Mouse (Mus musculus) layer of hippocampus, postnatal 25 days (tissue): ENCODE measurements at regions not wholly inside any gene's neighbourhood (a gene's known extent, or its start where the extent isn't known, plus 50 kb on each side); places are given as distances from the start of the nearest gene placed in this dataset.

Experiments
- DNase-seq, 2 experiments: peaks; one replicate each; pipeline ENCODE4 v3.0.0; 2022; ENCODE audit warnings: mixed read lengths in 2 of 2, low spot score in 1 of 2; ENCODE audit errors: extremely low spot score in 1 of 2

DNA sequence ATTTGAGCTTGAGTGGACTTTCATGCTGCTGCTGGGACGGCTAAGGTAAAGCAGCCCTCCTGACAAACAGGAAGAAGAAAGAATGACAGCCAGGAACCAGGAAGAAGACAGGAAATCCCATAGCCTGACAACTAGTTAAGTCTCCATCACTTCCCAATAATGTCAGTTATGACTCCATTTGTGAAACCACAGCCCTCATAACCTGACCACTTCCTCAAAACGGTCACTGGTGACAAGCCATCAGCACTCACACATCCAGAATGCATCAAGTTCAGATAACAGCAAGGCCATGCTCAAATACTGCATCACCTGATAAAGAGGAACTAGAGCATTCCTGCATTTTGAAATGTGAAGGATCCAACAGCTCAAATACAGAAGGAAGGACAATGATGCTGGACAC, 288.3 kb downstream of the Zfp706 start:
- no peak for DNase-seq

- DNase-seq, result no peak
Observed at GRCm38 (mm10) chr15:36717835-36718234, 289.7 kb downstream of the Zfp706 start.

DNA sequence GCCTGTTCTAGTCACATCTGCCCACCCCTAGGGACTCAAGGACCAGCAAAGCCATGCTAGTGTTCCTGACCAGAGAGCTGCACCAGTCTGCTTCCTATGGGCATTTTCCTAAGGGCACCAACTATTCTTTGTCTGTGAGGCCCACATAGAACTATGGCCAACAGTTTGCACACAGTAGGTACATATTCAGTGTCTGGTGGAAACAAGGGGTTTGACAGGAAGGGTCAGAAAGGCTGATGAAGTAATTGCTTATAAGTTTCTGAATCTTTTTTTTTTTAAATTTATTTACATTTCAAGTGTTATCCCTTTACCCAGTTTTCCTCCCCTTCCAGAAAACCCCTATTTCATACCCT, 290.9 kb downstream of the Zfp706 start:
- DNase-seq, result no peak

- peak; percentile 69 to 73 for DNase-seq
Observed at GRCm38 (mm10) chr15:36715745-36716685, 291.6 kb downstream of the Zfp706 start.

- DNase-seq, result no peak
Observed at GRCm38 (mm10) chr15:36715159-36715558, 292.4 kb downstream of the Zfp706 start.

GRCm38 (mm10) chr15:36709788-36710187, 297.8 kb downstream of the Zfp706 start:
- no peak for DNase-seq

- DNase-seq, result peak; percentile 64 to 90
Observed at GRCm38 (mm10) chr15:36708471-36708870, 299.1 kb downstream of the Zfp706 start.

DNA sequence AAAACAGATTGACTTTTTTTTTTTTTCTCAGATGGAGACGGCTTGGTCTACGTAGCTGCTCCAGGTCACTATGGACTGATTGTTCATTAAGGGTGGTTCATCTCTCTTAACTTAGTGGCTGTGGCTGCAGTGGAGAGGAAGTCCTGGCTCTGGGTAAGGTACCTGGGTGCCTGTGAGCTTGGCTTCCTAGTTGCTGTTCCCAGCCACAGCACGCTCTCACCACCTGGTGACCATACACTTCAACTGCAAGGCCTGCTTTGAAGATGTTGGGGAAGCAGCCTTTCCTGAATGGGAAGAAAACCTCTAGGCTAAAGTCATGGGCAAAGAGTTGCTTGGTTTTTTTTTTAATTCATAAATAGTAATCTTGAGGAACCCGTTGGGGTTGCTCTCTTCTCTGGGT, 301.6 kb downstream of the Zfp706 start:
- DNase-seq, result peak in 1 of 2 experiments; percentile 48

- no peak for DNase-seq
Observed at GRCm38 (mm10) chr15:36705391-36705790, 302.2 kb downstream of the Zfp706 start.

GRCm38 (mm10) chr15:36701846-36702245, 305.7 kb downstream of the Zfp706 start:
- DNase-seq, result no peak

- DNase-seq, result no peak
Observed at GRCm38 (mm10) chr15:36700196-36700595, 307.4 kb downstream of the Zfp706 start.

DNA sequence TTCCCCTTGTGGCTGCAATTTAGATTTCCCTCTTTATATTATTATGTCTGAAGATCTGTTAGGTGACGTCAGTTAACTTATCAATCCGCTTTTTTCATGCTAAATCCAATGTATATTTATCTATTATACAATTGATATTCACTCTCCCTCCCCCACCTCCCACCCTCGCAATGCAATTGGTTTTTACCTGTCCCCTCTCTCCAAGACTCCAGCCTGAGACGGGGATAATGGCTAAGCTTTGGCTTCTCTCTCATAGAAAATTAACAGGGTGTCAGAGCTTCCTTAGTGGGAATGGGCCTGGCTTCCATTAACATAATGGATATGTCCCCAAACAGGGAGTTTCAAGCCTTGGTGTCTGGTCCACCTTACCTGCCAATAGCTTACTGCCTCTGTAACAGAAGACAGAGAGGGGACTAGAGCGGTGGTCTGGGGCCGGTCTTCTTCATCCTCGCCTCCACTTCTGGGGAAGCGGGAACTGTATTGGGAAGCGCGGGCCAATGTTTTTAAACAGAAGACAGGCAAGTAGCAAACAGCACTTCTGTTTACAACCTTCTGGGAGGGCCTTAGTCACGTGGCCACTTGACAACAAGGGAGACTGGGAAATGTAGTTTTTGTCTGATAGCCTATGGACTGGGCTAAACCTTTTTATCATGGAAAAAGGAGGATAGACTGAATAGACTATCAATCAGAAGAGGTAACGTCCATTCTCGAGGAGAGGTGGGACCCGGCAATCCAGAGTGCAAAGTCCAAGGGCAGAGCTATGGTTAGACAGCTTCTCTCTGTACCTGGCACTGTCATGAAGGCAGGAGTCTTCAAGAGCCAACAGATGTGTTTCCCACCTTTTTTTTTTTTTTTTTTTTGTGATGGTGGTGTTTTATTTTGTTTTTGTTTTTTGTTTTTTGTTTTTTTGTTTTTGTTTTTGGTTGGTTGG, 312.1 kb downstream of the Zfp706 start:
- peak; percentile 29 to 35 for DNase-seq

DNA sequence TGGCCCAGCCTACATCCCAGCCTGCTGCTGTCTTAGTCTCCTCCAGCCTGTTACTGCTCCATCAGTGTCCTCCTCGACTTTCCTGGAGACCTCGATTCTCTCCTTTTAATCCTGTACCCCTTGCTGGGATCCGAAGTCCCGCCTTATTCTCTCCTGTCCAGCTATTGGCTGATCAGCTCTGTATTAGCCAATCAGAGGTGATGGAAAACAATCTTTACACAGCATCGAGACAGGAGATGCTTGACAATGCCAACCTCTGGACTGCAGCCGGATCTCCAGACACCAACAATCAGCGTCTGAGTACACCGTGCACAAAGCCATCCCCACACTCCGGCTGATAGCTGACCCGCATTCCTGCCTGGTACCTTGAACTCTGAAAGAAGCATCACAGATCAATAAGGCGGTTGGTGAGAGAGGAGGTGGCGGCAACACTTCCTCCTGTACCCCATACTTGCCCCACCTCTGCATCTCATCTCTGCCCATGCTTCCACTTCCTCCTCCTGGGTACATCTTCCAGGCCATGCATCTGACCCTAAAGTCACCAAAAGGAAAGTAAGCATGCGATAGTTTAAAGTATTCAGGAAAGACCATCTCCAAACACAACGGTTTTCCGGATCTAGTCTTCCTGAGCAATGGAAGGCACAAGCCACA, 316.4 kb downstream of the Zfp706 start:
- DNase-seq, result no peak

GRCm38 (mm10) chr15:36689881-36690280, 317.7 kb downstream of the Zfp706 start:
- DNase-seq, result no peak

DNA sequence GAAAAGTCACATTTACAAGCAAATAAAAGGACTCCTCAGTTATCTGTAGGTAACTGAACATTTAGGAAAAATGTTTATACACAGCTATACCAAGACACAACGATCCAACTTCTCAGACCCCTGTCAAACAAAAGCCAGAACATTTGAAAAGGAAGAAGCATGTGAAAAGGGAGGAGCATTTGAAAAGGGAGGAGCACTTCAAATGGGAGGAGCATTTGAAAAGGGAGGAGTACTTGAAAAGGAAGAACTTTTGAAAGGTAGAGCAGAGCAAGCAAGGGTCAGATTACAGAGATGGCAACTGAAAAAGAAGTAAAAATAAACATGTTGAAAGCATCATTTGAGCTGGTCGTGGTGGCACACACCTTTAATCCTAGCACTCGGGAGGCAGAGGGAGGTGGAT, 318.3 kb downstream of the Zfp706 start:
- no peak for DNase-seq

- DNase-seq, result no peak
Observed at GRCm38 (mm10) chr15:36688051-36688754, 319.4 kb downstream of the Zfp706 start.

- DNase-seq, result no peak
Observed at GRCm38 (mm10) chr15:36684684-36685083, 322.9 kb downstream of the Zfp706 start.

- DNase-seq, result no peak
Observed at GRCm38 (mm10) chr15:36682832-36683231, 324.7 kb downstream of the Zfp706 start.

- DNase-seq, result no peak
Observed at GRCm38 (mm10) chr15:36682159-36682558, 325.4 kb downstream of the Zfp706 start.
